Mouse (Mus musculus) kidney, embryonic 14.5 days (tissue): ENCODE measurements around the gene Prkca. TPM values are rescaled to one million over a fixed set of nuclear protein-coding genes. Genes with fewer than 3 reads are reported as not detected.
A peak's percentile ranks its signal among the peaks of the same experiment; 100 is the strongest.

Source experiments
- ATAC-seq: fragments of 200-750 bp; cut with Nextera tagmentation; 2 replicates; pipeline ENCODE4 v1.8.0; 2017; ENCODE audit warnings: moderate number of reproducible peaks, mild to moderate bottlenecking, moderate TSS enrichment, moderate library complexity; ENCODE audit not compliant: low FRiP score, low TSS enrichment
- H3K27ac ChIP-seq: fragments of 300-500 bp; sonication (generic); 2 replicates; pipeline ENCODE4 v1.5.1; 2014; ENCODE audit warnings: low read depth, mild to moderate bottlenecking, low read length, moderate library complexity, mixed read lengths
- H3K27me3 ChIP-seq: fragments of 300-500 bp; sonication (generic); 2 replicates; pipeline ENCODE4 v1.6.1; 2014; ENCODE audit warnings: mild to moderate bottlenecking, low read length; ENCODE audit not compliant: control insufficient read depth, insufficient read depth
- H3K36me3 ChIP-seq: fragments of 300-500 bp; sonication (generic); 2 replicates; pipeline ENCODE4 v1.6.1; 2014; ENCODE audit warnings: low read length, mixed read lengths; ENCODE audit not compliant: control insufficient read depth, insufficient read depth
- H3K4me1 ChIP-seq: fragments of 300-500 bp; sonication (generic); 2 replicates; pipeline ENCODE4 v1.6.1; 2014; ENCODE audit warnings: low read length, mixed read lengths; ENCODE audit not compliant: control insufficient read depth, insufficient read depth
- H3K4me2 ChIP-seq: fragments of 300-500 bp; sonication (generic); replicated peaks from 2 replicates; pipeline ENCODE4 v1.6.1; 2014; ENCODE audit warnings: low read depth, mild to moderate bottlenecking, low read length
- H3K4me3 ChIP-seq: fragments of 300-500 bp; sonication (generic); 2 replicates; pipeline ENCODE4 v1.5.1; 2014; ENCODE audit warnings: mild to moderate bottlenecking, low read length
- H3K9ac ChIP-seq: fragments of 300-500 bp; sonication (generic); 2 replicates; pipeline ENCODE4 v1.6.1; 2014; ENCODE audit warnings: low read depth, mild to moderate bottlenecking, low read length, moderate library complexity
- H3K9me3 ChIP-seq: fragments of 300-500 bp; sonication (generic); 2 replicates; pipeline ENCODE4 v1.6.1; 2016; ENCODE audit warnings: low read length; ENCODE audit not compliant: control insufficient read depth
- WGBS: fragments of 180-500 bp; shearing (Covaris S2); extraction: QIAGEN DNeasy Blood & Tissue Kit; methylation state at CpG from one replicate; pipeline ENCODE4 v1.1.7; 2014; 5-methylcytosine and 5-hydroxymethylcytosine counted together
- polyA plus RNA-seq: library from polyadenylated mRNA; unstranded; fragments of >200 nt; fragmentation: Nextera tagmentation; extraction: Ambion mirVana; gene quantifications from 2 replicates; pipeline ENCODE4 v1.2.1, GENCODE M21; 2014

Prkca gene
- polyA plus RNA-seq, 1 experiment from 2014 or later, result 10.9 TPM

DNA sequence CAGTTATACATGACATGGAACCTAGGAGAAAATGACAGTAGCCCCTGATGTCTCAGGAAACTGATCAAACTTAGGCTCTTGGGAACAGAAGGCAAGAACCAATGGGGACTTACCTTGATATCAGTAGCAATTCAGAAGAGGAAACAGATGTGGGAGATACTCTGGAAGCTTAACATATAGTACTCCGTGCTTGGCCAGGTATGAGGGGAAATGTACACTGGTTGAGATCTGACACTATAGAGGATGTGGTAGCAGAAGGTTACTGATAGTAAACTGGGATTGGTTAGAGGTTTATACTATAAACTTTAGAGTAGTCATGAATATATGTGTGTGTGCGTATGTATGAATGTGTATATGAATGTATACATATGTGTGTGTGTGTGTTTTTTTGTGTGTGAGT is 200.0 kb downstream of the Prkca start:
- 88% methylated on average over 2 of the region's 2 CpGs for WGBS

DNA sequence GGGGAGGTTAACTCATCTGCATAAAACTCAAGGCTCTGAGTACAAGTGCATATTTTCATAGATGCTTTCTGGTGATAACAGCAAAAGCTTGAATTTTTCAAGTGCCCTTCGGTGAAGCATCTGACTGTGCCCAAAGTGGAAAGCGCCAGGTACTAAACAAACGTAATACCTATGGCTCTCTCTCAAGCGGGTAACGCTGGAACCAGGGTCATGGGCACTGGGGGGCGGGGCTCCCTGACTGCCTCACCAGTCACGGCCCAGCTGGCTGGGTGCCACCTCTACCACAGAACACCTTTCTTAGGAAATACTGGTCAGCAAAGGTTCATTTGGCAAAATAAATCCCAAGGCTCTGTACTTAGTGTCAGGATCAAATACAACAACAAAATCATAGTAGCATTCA is 203.7 kb downstream of the Prkca start:
- no peak overlapping the region for H3K4me3 ChIP-seq
- H3K4me2 ChIP-seq, result no peak overlapping the region
- H3K9ac ChIP-seq, result no peak overlapping the region
- no peaks in the 10 kb centered on the region for H3K36me3 ChIP-seq
- no peaks in the 10 kb centered on the region for H3K27me3 ChIP-seq
- H3K4me1 ChIP-seq, result no peaks in the 10 kb centered on the region
- no peaks in the 10 kb centered on the region for H3K9me3 ChIP-seq
- ATAC-seq, result no peak
- WGBS, result 76% methylated on average over 7 of the region's 7 CpGs
- H3K27ac ChIP-seq, result no peak overlapping the region

More for the DNA sequence above, 200.0 kb downstream of the Prkca start:
- H3K27me3 ChIP-seq, result no peaks in the 10 kb centered on the region
- H3K9ac ChIP-seq, result no peak overlapping the region
- H3K27ac ChIP-seq, result no peak overlapping the region
- no peak overlapping the region for H3K4me3 ChIP-seq
- H3K36me3 ChIP-seq, result no peaks in the 10 kb centered on the region
- ATAC-seq, result no peak
- H3K9me3 ChIP-seq, result no peaks in the 10 kb centered on the region
- no peak overlapping the region for H3K4me2 ChIP-seq
- no peaks in the 10 kb centered on the region for H3K4me1 ChIP-seq

DNA sequence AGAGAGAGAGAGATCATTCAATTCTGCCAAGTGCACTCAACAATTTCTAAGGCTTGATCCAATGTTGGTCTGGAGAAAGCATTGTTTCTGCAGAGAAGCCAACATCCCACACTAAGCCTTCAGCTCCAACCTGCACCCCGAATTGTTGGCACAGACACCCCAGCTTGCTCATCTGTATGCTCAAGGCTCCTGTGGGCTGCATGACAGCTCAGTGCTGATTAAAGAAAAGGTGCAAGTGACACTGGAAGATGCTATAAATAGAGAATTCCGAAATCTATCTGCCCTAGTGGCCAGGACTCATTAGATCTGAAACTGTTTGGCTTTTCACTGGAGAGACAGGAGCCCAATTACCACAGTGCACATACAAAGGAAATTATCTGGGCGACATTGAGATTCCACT is 207.4 kb downstream of the Prkca start:
- Histone ChIP-seq H3K4me1 (no peaks in the 10 kb centered on the region), H3K4me2 (no peak overlapping the region), H3K9me3 (no peaks in the 10 kb centered on the region), H3K36me3 (no peaks in the 10 kb centered on the region), H3K27me3 (no peaks in the 10 kb centered on the region), H3K4me3 (no peak overlapping the region), H3K27ac (no peak overlapping the region), H3K9ac (no peak overlapping the region)
- no peak for ATAC-seq
- 73% methylated on average over 3 of the region's 3 CpGs for WGBS

DNA sequence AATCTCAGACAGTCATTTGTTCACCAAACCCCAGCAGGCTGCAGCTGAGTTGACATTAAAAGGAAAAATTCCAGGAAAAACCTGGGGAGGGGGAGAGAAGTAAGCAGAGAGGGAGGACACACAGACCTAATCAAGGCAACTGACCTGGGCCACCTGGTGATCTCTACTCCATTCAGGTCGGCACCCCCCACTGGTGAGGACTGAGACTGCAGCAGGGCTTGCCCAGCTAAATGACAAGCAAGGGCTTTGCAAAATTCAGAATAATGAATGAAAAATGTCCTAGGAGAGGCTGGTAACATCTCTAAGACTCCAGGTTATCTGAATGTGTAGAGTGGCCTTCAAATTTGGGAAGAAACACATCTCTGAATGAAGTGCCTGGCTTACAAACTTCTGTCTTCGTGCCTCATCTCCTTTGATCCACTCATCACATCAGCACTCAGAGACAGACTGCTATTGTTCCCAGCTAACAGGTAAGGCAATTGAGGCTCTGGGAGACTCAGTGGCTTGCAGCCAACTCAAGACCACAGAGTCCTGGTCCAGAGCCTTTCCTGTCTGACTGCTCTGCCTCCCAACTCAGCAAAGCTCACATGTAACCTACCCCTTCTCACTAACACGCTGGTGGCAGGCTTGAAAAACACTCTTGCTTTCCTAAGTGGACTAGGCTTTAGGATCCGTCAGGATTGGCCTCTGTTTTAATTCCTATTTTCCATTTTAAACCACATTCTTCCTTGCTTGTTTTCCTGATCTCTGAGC is 208.1 kb downstream of the Prkca start:
- H3K36me3 ChIP-seq, result no peaks in the 10 kb centered on the region
- H3K9me3 ChIP-seq, result no peaks in the 10 kb centered on the region
- ATAC-seq, result 0 out of 2 replicates have a peak, but pooled peaks have one; percentile 49
- H3K27ac ChIP-seq, result no peak overlapping the region
- no peak overlapping the region for H3K4me2 ChIP-seq
- no peaks in the 10 kb centered on the region for H3K4me1 ChIP-seq
- 36% methylated on average over 4 of the region's 4 CpGs for WGBS
- no peaks in the 10 kb centered on the region for H3K27me3 ChIP-seq
- no peak overlapping the region for H3K9ac ChIP-seq
- H3K4me3 ChIP-seq, result no peak overlapping the region

GRCm38 (mm10) chr11:108128593-108128992 is 215.1 kb downstream of the Prkca start:
- Histone ChIP-seq H3K4me3 (no peak overlapping the region), H3K9ac (no peak overlapping the region), H3K27me3 (no peaks in the 10 kb centered on the region), H3K9me3 (no peaks in the 10 kb centered on the region), H3K4me1 (no peaks in the 10 kb centered on the region), H3K27ac (no peak overlapping the region), H3K4me2 (no peak overlapping the region), H3K36me3 (no peaks in the 10 kb centered on the region)
- WGBS, result 28% methylated on average over 5 of the region's 5 CpGs
- ATAC-seq, result 0 out of 2 replicates have a peak, but pooled peaks have one; percentile 52

- 54% methylated on average over 5 of the region's 5 CpGs for WGBS
- ATAC-seq, result no peak
These were observed 215.8 kb downstream of the Prkca start for GRCm38 (mm10) chr11:108127908-108128307.

DNA sequence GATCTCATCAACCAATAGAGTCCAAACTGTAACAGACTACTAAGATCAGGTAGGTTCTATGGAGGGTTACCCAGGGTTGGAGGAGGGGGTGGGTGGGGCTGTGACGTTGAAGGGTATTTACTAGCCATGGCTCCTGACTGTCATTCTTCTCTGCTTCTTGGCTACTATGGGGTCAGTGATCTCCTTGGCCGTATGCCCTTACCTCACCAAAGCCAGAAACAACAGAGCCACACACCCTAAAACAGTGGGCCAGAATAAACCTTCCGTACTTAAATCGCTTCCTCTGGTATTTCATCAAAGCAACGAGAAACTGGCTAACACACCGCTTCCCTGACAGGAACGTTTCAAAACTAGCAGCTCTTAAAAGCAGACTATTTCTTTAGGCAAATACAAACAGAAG is 221.2 kb downstream of the Prkca start:
- ATAC-seq, result no peak
- no peaks in the 10 kb centered on the region for H3K27me3 ChIP-seq
- no peak overlapping the region for H3K27ac ChIP-seq
- H3K4me1 ChIP-seq, result 0 out of 2 replicates have a peak, but pooled peaks cover 3% of the 10 kb centered on the region
- 62% methylated on average over 7 of the region's 7 CpGs for WGBS
- no peaks in the 10 kb centered on the region for H3K36me3 ChIP-seq
- H3K9me3 ChIP-seq, result no peaks in the 10 kb centered on the region
- H3K4me2 ChIP-seq, result no peak overlapping the region
- H3K4me3 ChIP-seq, result no peak overlapping the region
- H3K9ac ChIP-seq, result no peak overlapping the region

More at GRCm38 (mm10) chr11:108127908-108128307, 215.8 kb downstream of the Prkca start:
- no peaks in the 10 kb centered on the region for H3K9me3 ChIP-seq
- no peak overlapping the region for H3K27ac ChIP-seq
- no peak overlapping the region for H3K4me2 ChIP-seq
- no peaks in the 10 kb centered on the region for H3K4me1 ChIP-seq
- no peaks in the 10 kb centered on the region for H3K27me3 ChIP-seq
- H3K36me3 ChIP-seq, result no peaks in the 10 kb centered on the region
- H3K4me3 ChIP-seq, result no peak overlapping the region
- no peak overlapping the region for H3K9ac ChIP-seq

- Histone ChIP-seq H3K27ac (no peak overlapping the region), H3K9me3 (no peaks in the 10 kb centered on the region), H3K4me3 (no peak overlapping the region), H3K36me3 (no peaks in the 10 kb centered on the region), H3K9ac (no peak overlapping the region), H3K4me2 (no peak overlapping the region), H3K27me3 (no peaks in the 10 kb centered on the region), H3K4me1 (0 out of 2 replicates have a peak, but pooled peaks cover 3% of the 10 kb centered on the region)
- 59% methylated on average over 5 of the region's 5 CpGs for WGBS
- no peak for ATAC-seq
These were observed 223.0 kb downstream of the Prkca start for GRCm38 (mm10) chr11:108120708-108121107.

GRCm38 (mm10) chr11:108119785-108120184 is 223.9 kb downstream of the Prkca start:
- Histone ChIP-seq H3K27me3 (no peaks in the 10 kb centered on the region), H3K4me2 (no peak overlapping the region), H3K4me1 (0 out of 2 replicates have a peak, but pooled peaks cover 3% of the 10 kb centered on the region), H3K27ac (no peak overlapping the region), H3K36me3 (no peaks in the 10 kb centered on the region), H3K4me3 (no peak overlapping the region), H3K9me3 (no peaks in the 10 kb centered on the region), H3K9ac (no peak overlapping the region)
- 80% methylated on average over 3 of the region's 3 CpGs for WGBS
- ATAC-seq, result no peak
